Mouse (Mus musculus): ENCODE measurements around the gene Stx6. TPM values are rescaled to one million over a fixed set of nuclear protein-coding genes. Genes with fewer than 3 reads are reported as not detected.

Stx6 gene
- polyA plus RNA-seq, 1 experiment from 2014 or later, result 115 TPM

GRCm38 (mm10) chr1:155223849-155224554 is 65.5 kb downstream of the Stx6 start:
- Histone ChIP-seq H3K4me1 (peaks cover 38% of the 10 kb centered on the region), H3K27me3 (no peaks in the 10 kb centered on the region), H3K27ac (no peak overlapping the region), H3K4me3 (no peak overlapping the region), H3K9ac (0 out of 2 replicates have a peak overlapping the region, but pooled peaks have one; percentile 12), H3K9me3 (replicated peaks) (no peaks in the 10 kb centered on the region), H3K36me3 (ENCODE audit: poor library complexity, severe bottlenecking) (no peaks in the 10 kb centered on the region), H3K4me2 (peak overlapping the region; percentile 20)
- WGBS, result 29% methylated on average over 16 of the region's 16 CpGs
- ATAC-seq, result peak; percentile 76

GRCm38 (mm10) chr1:155229464-155230411 is 71.2 kb downstream of the Stx6 start:
- peak; percentile 31; the same call in 1 of the 2 replicates for ATAC-seq
- Histone ChIP-seq H3K9ac (no peak overlapping the region; the same call in 1 of the 2 replicates), H3K9me3 (replicated peaks) (no peaks in the 10 kb centered on the region), H3K4me1 (peaks cover 57% of the 10 kb centered on the region), H3K4me2 (no peak overlapping the region), H3K27me3 (no peaks in the 10 kb centered on the region), H3K4me3 (no peak overlapping the region), H3K36me3 (ENCODE audit: poor library complexity, severe bottlenecking) (no peaks in the 10 kb centered on the region), H3K27ac (peak overlapping the region; percentile 48)
- WGBS, result 27% methylated on average over 14 of the region's 14 CpGs

GRCm38 (mm10) chr1:155232385-155232784 is 73.9 kb downstream of the Stx6 start:
- Histone ChIP-seq H3K9me3 (replicated peaks) (no peaks in the 10 kb centered on the region), H3K27ac (peak overlapping the region; percentile 96), H3K27me3 (no peaks in the 10 kb centered on the region), H3K4me2 (no peak overlapping the region), H3K4me3 (no peak overlapping the region), H3K36me3 (ENCODE audit: poor library complexity, severe bottlenecking) (no peaks in the 10 kb centered on the region), H3K9ac (no peak overlapping the region), H3K4me1 (peaks cover 81% of the 10 kb centered on the region)
- no peak for ATAC-seq
- 42% methylated on average over 12 of the region's 12 CpGs for WGBS

GRCm38 (mm10) chr1:155232786-155233185 is 74.3 kb downstream of the Stx6 start:
- 72% methylated on average over 6 of the region's 6 CpGs for WGBS
- ATAC-seq, result no peak
- Histone ChIP-seq H3K36me3 (ENCODE audit: poor library complexity, severe bottlenecking) (no peaks in the 10 kb centered on the region), H3K9ac (no peak overlapping the region), H3K4me1 (peaks cover 85% of the 10 kb centered on the region), H3K4me2 (no peak overlapping the region), H3K27ac (peak overlapping the region; percentile 96), H3K27me3 (no peaks in the 10 kb centered on the region), H3K4me3 (no peak overlapping the region), H3K9me3 (replicated peaks) (no peaks in the 10 kb centered on the region)

- Histone ChIP-seq H3K4me1 (peaks cover 88% of the 10 kb centered on the region), H3K27ac (peak overlapping the region; percentile 96), H3K9ac (peak overlapping the region; percentile 48), H3K4me3 (no peak overlapping the region), H3K9me3 (replicated peaks) (no peaks in the 10 kb centered on the region), H3K4me2 (0 out of 2 replicates have a peak overlapping the region, but pooled peaks have one; percentile 22), H3K36me3 (ENCODE audit: poor library complexity, severe bottlenecking) (no peaks in the 10 kb centered on the region), H3K27me3 (no peaks in the 10 kb centered on the region)
- ATAC-seq, result no peak
- WGBS, result 76% methylated on average over 9 of the region's 9 CpGs
These were observed 74.9 kb downstream of the Stx6 start for GRCm38 (mm10) chr1:155233378-155233777.

- Histone ChIP-seq H3K4me3 (no peak overlapping the region), H3K27ac (peak overlapping the region; percentile 96), H3K36me3 (ENCODE audit: poor library complexity, severe bottlenecking) (no peaks in the 10 kb centered on the region), H3K9ac (peak overlapping the region; percentile 48), H3K4me2 (peak overlapping the region; percentile 22), H3K27me3 (no peaks in the 10 kb centered on the region), H3K9me3 (replicated peaks) (no peaks in the 10 kb centered on the region), H3K4me1 (peaks cover 89% of the 10 kb centered on the region)
- 11% methylated on average over 14 of the region's 14 CpGs for WGBS
- peak; percentile 60 for ATAC-seq
These were observed 75.6 kb downstream of the Stx6 start for GRCm38 (mm10) chr1:155233931-155234607.

- Histone ChIP-seq H3K4me3 (no peak overlapping the region), H3K27me3 (no peaks in the 10 kb centered on the region), H3K4me1 (peaks cover 83% of the 10 kb centered on the region), H3K27ac (no peak overlapping the region; the same call in 1 of the 2 replicates), H3K9ac (no peak overlapping the region), H3K9me3 (replicated peaks) (no peaks in the 10 kb centered on the region), H3K36me3 (ENCODE audit: poor library complexity, severe bottlenecking) (no peaks in the 10 kb centered on the region), H3K4me2 (no peak overlapping the region)
- no peak for ATAC-seq
- WGBS, result 17% methylated on average over 2 of the region's 2 CpGs
These were observed 77.1 kb downstream of the Stx6 start for GRCm38 (mm10) chr1:155235641-155236040.

- Histone ChIP-seq H3K4me2 (no peak overlapping the region), H3K27me3 (no peaks in the 10 kb centered on the region), H3K27ac (peak overlapping the region; percentile 57), H3K4me3 (no peak overlapping the region), H3K4me1 (peaks cover 77% of the 10 kb centered on the region), H3K36me3 (ENCODE audit: poor library complexity, severe bottlenecking) (no peaks in the 10 kb centered on the region), H3K9ac (0 out of 2 replicates have a peak overlapping the region, but pooled peaks have one; percentile 34), H3K9me3 (replicated peaks) (no peaks in the 10 kb centered on the region)
- ATAC-seq, result no peak
- WGBS, result 38% methylated on average over 13 of the region's 13 CpGs
These were observed 78.0 kb downstream of the Stx6 start for GRCm38 (mm10) chr1:155236306-155237024.

GRCm38 (mm10) chr1:155237390-155237789 is 78.9 kb downstream of the Stx6 start:
- 75% methylated on average over 11 of the region's 11 CpGs for WGBS
- no peaks in the 10 kb centered on the region; the same call in 1 of the 2 replicates for H3K27me3 ChIP-seq
- H3K4me3 ChIP-seq, result no peak overlapping the region
- H3K9me3 ChIP-seq (replicated peaks), result no peaks in the 10 kb centered on the region
- H3K4me1 ChIP-seq, result peaks cover 70% of the 10 kb centered on the region
- no peak for ATAC-seq
- no peaks in the 10 kb centered on the region for H3K36me3 ChIP-seq (ENCODE audit: poor library complexity, severe bottlenecking)
- no peak overlapping the region for H3K27ac ChIP-seq
- no peak overlapping the region for H3K9ac ChIP-seq
- no peak overlapping the region for H3K4me2 ChIP-seq

GRCm38 (mm10) chr1:155238126-155238525 is 79.6 kb downstream of the Stx6 start:
- H3K4me2 ChIP-seq, result no peak overlapping the region
- 86% methylated on average over 5 of the region's 5 CpGs for WGBS
- no peaks in the 10 kb centered on the region for H3K36me3 ChIP-seq (ENCODE audit: poor library complexity, severe bottlenecking)
- ATAC-seq, result no peak
- H3K9me3 ChIP-seq (replicated peaks), result no peaks in the 10 kb centered on the region
- no peak overlapping the region for H3K9ac ChIP-seq
- H3K4me3 ChIP-seq, result no peak overlapping the region
- H3K27ac ChIP-seq, result no peak overlapping the region
- H3K27me3 ChIP-seq, result peaks cover 2% of the 10 kb centered on the region
- peaks cover 62% of the 10 kb centered on the region for H3K4me1 ChIP-seq

- Histone ChIP-seq H3K4me1 (peaks cover 57% of the 10 kb centered on the region), H3K27ac (peak overlapping the region; percentile 40; the same call in 1 of the 2 replicates)
These were observed 80.7 kb downstream of the Stx6 start for GRCm38 (mm10) chr1:155239169-155239568.

More at GRCm38 (mm10) chr1:155239169-155239568, 80.7 kb downstream of the Stx6 start:
- no peak overlapping the region for H3K9ac ChIP-seq
- peaks cover 9% of the 10 kb centered on the region for H3K27me3 ChIP-seq
- no peak overlapping the region for H3K4me2 ChIP-seq
- WGBS, result 33% methylated on average over 4 of the region's 4 CpGs
- H3K9me3 ChIP-seq (replicated peaks), result no peaks in the 10 kb centered on the region
- H3K36me3 ChIP-seq (ENCODE audit: poor library complexity, severe bottlenecking), result no peaks in the 10 kb centered on the region
- no peak for ATAC-seq
- no peak overlapping the region for H3K4me3 ChIP-seq
